In the genomic region with DNA sequence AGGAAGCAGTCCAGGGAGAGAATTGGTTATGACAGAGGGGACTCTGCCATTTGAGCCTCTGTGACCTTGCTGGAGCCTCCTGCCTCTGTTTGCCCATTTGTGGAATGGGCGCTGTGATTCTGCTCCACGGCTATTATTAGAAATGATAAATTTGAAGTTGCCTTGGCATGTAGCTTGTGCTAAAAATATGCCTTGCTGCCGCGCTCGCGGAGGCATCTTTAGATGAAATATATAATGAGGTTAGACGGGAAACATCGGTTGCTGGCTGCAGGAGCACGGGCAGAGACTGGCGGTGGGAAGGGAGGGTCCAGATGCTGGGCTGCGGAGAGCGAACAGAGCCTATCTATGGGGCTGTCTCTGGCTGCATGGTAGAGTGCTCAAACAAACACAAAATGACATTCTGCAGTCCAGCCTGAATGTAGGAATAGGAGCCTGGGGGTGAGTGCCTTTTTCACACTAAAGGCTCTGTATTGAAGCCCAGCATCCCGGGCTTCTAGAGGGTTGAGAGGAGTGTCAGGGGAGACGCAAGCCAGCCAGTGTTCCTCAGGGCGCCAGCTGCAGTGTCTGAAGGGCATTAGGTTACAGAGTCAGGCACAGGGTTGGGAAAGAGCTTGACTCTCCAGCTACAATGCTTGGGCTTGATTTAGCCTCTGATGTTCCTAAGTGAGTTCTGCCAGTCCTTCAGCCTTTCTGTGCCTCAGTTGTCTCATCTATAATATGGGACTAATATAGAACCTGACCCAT, we compare ENCODE assay signal across 11 mouse cellular contexts.
A peak's percentile ranks its signal among the peaks of the same experiment; 100 is the strongest.
DNase-seq lines count a peak whose midpoint lies in the region; ATAC-seq and TF ChIP-seq lines count a peak whose summit lies in the region.
"Had no signal": no experiment of that assay in that cellular context is flagged by ENCODE, and none has a peak within 500 bp of the region (broad histone marks: within the 10 kb centered on the region; RNA-seq: fewer than 3 reads in every experiment).

No protein-coding gene starts in this region.

- no peak overlapping the region for H3K4me2 ChIP-seq in lung, postnatal 0 days (replicated peaks; ENCODE audit: low read depth, low read length)
- no peak overlapping the region for H3K4me2 ChIP-seq in hindbrain, embryonic 12.5 days (replicated peaks)

- no peak for TF ChIP-seq EP300 in lung, postnatal 0 days (IDR thresholded peaks at IDR 0.05)

- no peak overlapping the region for H3K9ac ChIP-seq in lung, postnatal 0 days (replicated peaks; ENCODE audit: low read depth)
- H3K9ac ChIP-seq in hindbrain, embryonic 12.5 days: no peak overlapping the region
- H3K9ac ChIP-seq: liver, embryonic 14.5 days had no signal

- DNase-seq in gastrocnemius, adult 18-20 months (ENCODE audit: low spot score): peak; percentile 55
- no peak for DNase-seq in gastrocnemius, postnatal 36 days
- peak; percentile 11 for DNase-seq in lung, postnatal 0 days (ENCODE audit: low spot score)
- DNase-seq in lung, postnatal 4 days: no peak
- DNase-seq in right cerebral cortex, postnatal 10 days (ENCODE audit: low spot score in 2 of 2): peak; percentile 59 to 63
- no peak for DNase-seq in ovary, postnatal 14 days (ENCODE audit: low spot score)
- DNase-seq in layer of hippocampus, postnatal 25 days (ENCODE audit: extremely low spot score in 1 of 2, low spot score in 1 of 2): no peak
- DNase-seq: adrenal gland, postnatal 14 days had no signal

- no peak overlapping the region for H3K4me3 ChIP-seq in lung, postnatal 0 days (ENCODE audit: low read depth, low read length)
- no peak overlapping the region for H3K4me3 ChIP-seq in hindbrain, embryonic 12.5 days

- TF ChIP-seq CTCF in lung, postnatal 0 days (IDR thresholded peaks at IDR 0.05): no peak

- no peaks in the 10 kb centered on the region for H3K36me3 ChIP-seq in lung, postnatal 0 days (ENCODE audit: insufficient read depth, low read length)
- no peaks in the 10 kb centered on the region for H3K36me3 ChIP-seq in hindbrain, embryonic 12.5 days

- intact Hi-C loops in gastrocnemius, postnatal 36 days (cut with DNase I): no loop called here

- 41% methylated on average over 15 of the region's 15 CpGs for WGBS in lung, postnatal 0 days
- WGBS in hindbrain, embryonic 12.5 days: 63% methylated on average over 15 of the region's 15 CpGs

- H3K27me3 ChIP-seq in lung, postnatal 0 days (replicated peaks; ENCODE audit: insufficient read depth, low read length): no peaks in the 10 kb centered on the region
- no peaks in the 10 kb centered on the region for H3K27me3 ChIP-seq in hindbrain, embryonic 12.5 days

- H3K27ac ChIP-seq in lung, postnatal 0 days (ENCODE audit: low read length): no peak overlapping the region
- H3K27ac ChIP-seq in hindbrain, embryonic 12.5 days: peak overlapping the region; percentile 23; the same call in 1 of the 2 replicates
- H3K27ac ChIP-seq: liver, embryonic 14.5 days had no signal

- H3K4me1 ChIP-seq in lung, postnatal 0 days (ENCODE audit: insufficient read depth, low read depth, low read length): peaks cover 7% of the 10 kb centered on the region; the same call in 1 of the 2 replicates
- peaks cover 60% of the 10 kb centered on the region for H3K4me1 ChIP-seq in hindbrain, embryonic 12.5 days

- no peaks in the 10 kb centered on the region for H3K9me3 ChIP-seq in lung, postnatal 0 days (ENCODE audit: low read length)
- no peaks in the 10 kb centered on the region for H3K9me3 ChIP-seq in hindbrain, embryonic 12.5 days (replicated peaks)

- peak; percentile 16; the same call in 1 of the 2 replicates for ATAC-seq in lung, postnatal 0 days
- peak; percentile 49; the same call in 1 of the 2 replicates for ATAC-seq in hindbrain, embryonic 12.5 days (ENCODE audit: low FRiP score)
- ATAC-seq: CD4-positive, CD25-positive, alpha-beta regulatory T cell, adult 4 months had no signal

Comparison
In these comparisons a context has a peak if more than half of its experiments do, and no peak if none do; other contexts are left out.
1. DNase-seq: peak in gastrocnemius, adult 18-20 months (single experiment), lung, postnatal 0 days (single experiment) and right cerebral cortex, postnatal 10 days (2 of 2); none in gastrocnemius, postnatal 36 days (0 of 2), lung, postnatal 4 days (0 of 2), ovary, postnatal 14 days (single experiment) and layer of hippocampus, postnatal 25 days (0 of 2).